In genomic region chr2:104743160-104743559, GRCm38 (mm10) we compare ENCODE assay signal across 8 mouse cellular contexts. TPM values are rescaled to one million over a fixed set of nuclear protein-coding genes. Genes with fewer than 3 reads are reported as not detected.
DNase-seq lines count a peak whose midpoint lies in the region; ATAC-seq lines count a peak whose summit lies in the region.

No protein-coding gene starts in this region.

- intact Hi-C loops in left cerebral cortex, postnatal 4 days (cut with DNase I), result no loop called here

- peaks cover 8% of the 10 kb centered on the region; the same call in 1 of the 2 replicates for H3K4me1 ChIP-seq in embryonic facial prominence, embryonic 14.5 days (ENCODE audit: control insufficient read depth, insufficient read depth, low read length)
- H3K4me1 ChIP-seq in intestine, embryonic 16.5 days (ENCODE audit: control insufficient read depth, insufficient read depth, low read length), result peaks cover 11% of the 10 kb centered on the region; the same call in 1 of the 2 replicates
- H3K4me1 ChIP-seq in stomach, embryonic 16.5 days (ENCODE audit: control insufficient read depth, insufficient read depth, low read length), result peaks cover 11% of the 10 kb centered on the region; the same call in 1 of the 2 replicates

- no peak for DNase-seq in cerebellum, adult 9-11 months
- no peak for DNase-seq in embryonic facial prominence, embryonic 14.5 days (ENCODE audit: low spot score)
- peak; percentile 22 to 56 for DNase-seq in lung, adult 18-20 months
- DNase-seq in left cerebral cortex, postnatal 4 days, result no peak

- no peaks in the 10 kb centered on the region for H3K9me3 ChIP-seq in embryonic facial prominence, embryonic 14.5 days (ENCODE audit: control insufficient read depth, low read length)
- H3K9me3 ChIP-seq in intestine, embryonic 16.5 days (ENCODE audit: control insufficient read depth, low read length), result no peaks in the 10 kb centered on the region
- H3K9me3 ChIP-seq in stomach, embryonic 16.5 days (replicated peaks; ENCODE audit: control insufficient read depth, low read length), result no peaks in the 10 kb centered on the region

- 20% methylated on average over 7 of the region's 7 CpGs for WGBS in embryonic facial prominence, embryonic 14.5 days
- 9% methylated on average over 7 of the region's 7 CpGs for WGBS in intestine, embryonic 16.5 days
- 11% methylated on average over 7 of the region's 7 CpGs for WGBS in stomach, embryonic 16.5 days

- peak overlapping the region; percentile 71 for H3K4me3 ChIP-seq in embryonic facial prominence, embryonic 14.5 days (ENCODE audit: low read depth, low read length)
- H3K4me3 ChIP-seq in intestine, embryonic 16.5 days (ENCODE audit: low read length), result peak overlapping the region; percentile 89
- H3K4me3 ChIP-seq in stomach, embryonic 16.5 days (replicated peaks; ENCODE audit: low read length), result peak overlapping the region; percentile 79

- ATAC-seq in cerebellum, adult (ENCODE audit: insufficient number of reproducible peaks, low FRiP score, low TSS enrichment), result 0 out of 2 replicates have a peak, but pooled peaks have one; percentile 7
- ATAC-seq in embryonic facial prominence, embryonic 14.5 days (ENCODE audit: low read depth), result no peak
- peak; percentile 62 for ATAC-seq in intestine, embryonic 16.5 days
- ATAC-seq in stomach, embryonic 16.5 days (ENCODE audit: insufficient read depth, low FRiP score), result no peak
- no peak for ATAC-seq in inflammation-experienced regulatory T-cells, adult 6 months

- peaks cover 11% of the 10 kb centered on the region; the same call in 1 of the 2 replicates for H3K27me3 ChIP-seq in embryonic facial prominence, embryonic 14.5 days (replicated peaks; ENCODE audit: control insufficient read depth, insufficient read depth, low read length)
- no peaks in the 10 kb centered on the region for H3K27me3 ChIP-seq in intestine, embryonic 16.5 days (replicated peaks; ENCODE audit: control insufficient read depth, insufficient read depth, low read length)
- H3K27me3 ChIP-seq in stomach, embryonic 16.5 days (ENCODE audit: control insufficient read depth, insufficient read depth, low read length), result no peaks in the 10 kb centered on the region

- H3K36me3 ChIP-seq in embryonic facial prominence, embryonic 14.5 days (ENCODE audit: control insufficient read depth, insufficient read depth, low read length), result no peaks in the 10 kb centered on the region
- H3K36me3 ChIP-seq in intestine, embryonic 16.5 days (ENCODE audit: control insufficient read depth, insufficient read depth, low read length), result no peaks in the 10 kb centered on the region
- H3K36me3 ChIP-seq in stomach, embryonic 16.5 days (ENCODE audit: control insufficient read depth, insufficient read depth, low read length), result no peaks in the 10 kb centered on the region

- H3K9ac ChIP-seq in embryonic facial prominence, embryonic 14.5 days (ENCODE audit: low read depth, low read length), result peak overlapping the region; percentile 79; the same call in 1 of the 2 replicates
- peak overlapping the region; percentile 35; the same call in 1 of the 2 replicates for H3K9ac ChIP-seq in intestine, embryonic 16.5 days (ENCODE audit: low read depth, low read length)
- peak overlapping the region; percentile 90; the same call in 1 of the 2 replicates for H3K9ac ChIP-seq in stomach, embryonic 16.5 days (ENCODE audit: low read length)

- peak overlapping the region; percentile 92 for H3K4me2 ChIP-seq in embryonic facial prominence, embryonic 14.5 days (ENCODE audit: low read depth, low read length)
- peak overlapping the region; percentile 81 for H3K4me2 ChIP-seq in intestine, embryonic 16.5 days (ENCODE audit: low read depth, low read length)
- peak overlapping the region; percentile 76 for H3K4me2 ChIP-seq in stomach, embryonic 16.5 days (ENCODE audit: low read depth, low read length)

- H3K27ac ChIP-seq in embryonic facial prominence, embryonic 14.5 days (replicated peaks; ENCODE audit: low read depth, low read length), result no peak overlapping the region
- peak overlapping the region; percentile 97 for H3K27ac ChIP-seq in intestine, embryonic 16.5 days (ENCODE audit: low read length)
- 0 out of 2 replicates have a peak overlapping the region, but pooled peaks have one; percentile 50 for H3K27ac ChIP-seq in stomach, embryonic 16.5 days (ENCODE audit: low read length)

RNA-seq across cellular contexts. Expression of gene Depdc7, which starts 0.5 kb away (rescaled TPM):
- polyA plus RNA-seq in embryonic facial prominence, embryonic 14.5 days (2014; fragmentation: Nextera tagmentation; extraction: Ambion mirVana), result 6.6 and 8.1 TPM in 2 replicates
- 44.7 and 46.7 TPM in 2 replicates for polyA plus RNA-seq in intestine, embryonic 16.5 days (2015; fragmentation: Nextera tagmentation; extraction: Ambion mirVana)
- 14.1 and 14.8 TPM in 2 replicates for polyA plus RNA-seq in stomach, embryonic 16.5 days (2015; fragmentation: Nextera tagmentation; extraction: Ambion mirVana)
- polyA plus RNA-seq in inflammation-experienced regulatory T-cells, adult 6 months (2017; shearing (Covaris generic)), result not detected
- total RNA-seq in left cerebral cortex, postnatal 4 days (2021), result 1 to 10 TPM in 1 of 2 experiments, under 1 TPM in 1; 0.89 to 1.2 TPM

RNA-seq across cellular contexts. Expression of gene Pin1rt1, which starts 27.0 kb away (rescaled TPM):
- not detected in 2 replicates for polyA plus RNA-seq in embryonic facial prominence, embryonic 14.5 days (2014; fragmentation: Nextera tagmentation; extraction: Ambion mirVana)
- not detected in 2 replicates for polyA plus RNA-seq in intestine, embryonic 16.5 days (2015; fragmentation: Nextera tagmentation; extraction: Ambion mirVana)
- 0.19 and 0.20 TPM in 2 replicates for polyA plus RNA-seq in stomach, embryonic 16.5 days (2015; fragmentation: Nextera tagmentation; extraction: Ambion mirVana)
- polyA plus RNA-seq in inflammation-experienced regulatory T-cells, adult 6 months (2017; shearing (Covaris generic)), result not detected
- total RNA-seq in left cerebral cortex, postnatal 4 days (2021), result not detected

RNA-seq across cellular contexts. Expression of gene Tcp11l1, which starts 31.2 kb away (rescaled TPM):
- polyA plus RNA-seq in embryonic facial prominence, embryonic 14.5 days (2014; fragmentation: Nextera tagmentation; extraction: Ambion mirVana), result 32.6 and 35.0 TPM in 2 replicates
- 21.8 and 24.5 TPM in 2 replicates for polyA plus RNA-seq in intestine, embryonic 16.5 days (2015; fragmentation: Nextera tagmentation; extraction: Ambion mirVana)
- 25.4 and 25.8 TPM in 2 replicates for polyA plus RNA-seq in stomach, embryonic 16.5 days (2015; fragmentation: Nextera tagmentation; extraction: Ambion mirVana)
- polyA plus RNA-seq in inflammation-experienced regulatory T-cells, adult 6 months (2017; shearing (Covaris generic)), result under 1 TPM in 2 of 3 experiments, not detected in 1; 0.13 to 0.82 TPM
- 10 to 100 TPM; 56.5 to 59.9 TPM for total RNA-seq in left cerebral cortex, postnatal 4 days (2021)

Comparison
In these comparisons a context has a peak if more than half of its experiments do, and no peak if none do; other contexts are left out.
1. ATAC-seq: peak in cerebellum, adult (single experiment) and intestine, embryonic 16.5 days (single experiment); none in embryonic facial prominence, embryonic 14.5 days (single experiment), stomach, embryonic 16.5 days (single experiment) and inflammation-experienced regulatory T-cells, adult 6 months (single experiment).
2. DNase-seq: peak in lung, adult 18-20 months (2 of 2); none in cerebellum, adult 9-11 months (single experiment), embryonic facial prominence, embryonic 14.5 days (single experiment) and left cerebral cortex, postnatal 4 days (single experiment).
3. H3K9ac ChIP-seq: peak in every context shown above with its lines; median percentile 90 in stomach, embryonic 16.5 days; 79 in embryonic facial prominence, embryonic 14.5 days; 35 in intestine, embryonic 16.5 days.
4. RNA of gene Tcp11l1, which starts 31.2 kb away (polyA plus RNA-seq): 32.6 to 35.0 TPM in embryonic facial prominence, embryonic 14.5 days, 25.4 to 25.8 TPM in stomach, embryonic 16.5 days and 21.8 to 24.5 TPM in intestine, embryonic 16.5 days; 0.13 to 0.82 TPM in inflammation-experienced regulatory T-cells, adult 6 months; every median in the first group is over 10 times any median in the second.
5. Peak in every context shown above with its lines, with median percentiles within 50 percentile points of each other: H3K4me2 ChIP-seq and H3K4me3 ChIP-seq.